Comparison of ENCODE assay signal across 8 mouse cellular contexts in genomic region chr2:13371072-13371796, GRCm38 (mm10).
DNase-seq lines count a peak whose midpoint lies in the region; ATAC-seq lines count a peak whose summit lies in the region.

No protein-coding gene starts in this region.

- H3K36me3 ChIP-seq in kidney, embryonic 15.5 days = no peaks in the 10 kb centered on the region
- no peaks in the 10 kb centered on the region for H3K36me3 ChIP-seq in embryonic facial prominence, embryonic 10.5 days (replicated peaks)
- no peaks in the 10 kb centered on the region for H3K36me3 ChIP-seq in intestine, embryonic 14.5 days (ENCODE audit: control insufficient read depth, insufficient read depth, low read length)
- no peaks in the 10 kb centered on the region for H3K36me3 ChIP-seq in neural tube, embryonic 13.5 days

- no peaks in the 10 kb centered on the region for H3K9me3 ChIP-seq in kidney, embryonic 15.5 days (replicated peaks)
- no peaks in the 10 kb centered on the region for H3K9me3 ChIP-seq in embryonic facial prominence, embryonic 10.5 days
- no peaks in the 10 kb centered on the region for H3K9me3 ChIP-seq in intestine, embryonic 14.5 days (ENCODE audit: control insufficient read depth, low read length)
- no peaks in the 10 kb centered on the region for H3K9me3 ChIP-seq in neural tube, embryonic 13.5 days

- peaks cover 24% of the 10 kb centered on the region for H3K4me1 ChIP-seq in kidney, embryonic 15.5 days
- H3K4me1 ChIP-seq in embryonic facial prominence, embryonic 10.5 days = peaks cover 31% of the 10 kb centered on the region
- H3K4me1 ChIP-seq in intestine, embryonic 14.5 days (replicated peaks; ENCODE audit: control insufficient read depth, insufficient read depth, low read length) = peaks cover 10% of the 10 kb centered on the region
- H3K4me1 ChIP-seq in neural tube, embryonic 13.5 days (replicated peaks) = peaks cover 29% of the 10 kb centered on the region

- no peaks in the 10 kb centered on the region for H3K27me3 ChIP-seq in kidney, embryonic 15.5 days
- H3K27me3 ChIP-seq in embryonic facial prominence, embryonic 10.5 days (replicated peaks; ENCODE audit: low read depth, poor library complexity, severe bottlenecking) = no peaks in the 10 kb centered on the region
- H3K27me3 ChIP-seq in intestine, embryonic 14.5 days (replicated peaks; ENCODE audit: control insufficient read depth, insufficient read depth, low read length) = no peaks in the 10 kb centered on the region
- no peaks in the 10 kb centered on the region for H3K27me3 ChIP-seq in neural tube, embryonic 13.5 days

- no peak overlapping the region for H3K9ac ChIP-seq in kidney, embryonic 15.5 days
- H3K9ac ChIP-seq in intestine, embryonic 14.5 days (ENCODE audit: low read length) = no peak overlapping the region
- 0 out of 2 replicates have a peak overlapping the region, but pooled peaks have one; percentile 17 for H3K9ac ChIP-seq in neural tube, embryonic 13.5 days

- H3K4me3 ChIP-seq in kidney, embryonic 15.5 days (replicated peaks) = no peak overlapping the region
- no peak overlapping the region for H3K4me3 ChIP-seq in embryonic facial prominence, embryonic 10.5 days
- no peak overlapping the region for H3K4me3 ChIP-seq in intestine, embryonic 14.5 days (ENCODE audit: low read depth, low read length)
- H3K4me3 ChIP-seq in neural tube, embryonic 13.5 days = no peak overlapping the region

- H3K4me2 ChIP-seq in kidney, embryonic 15.5 days = no peak overlapping the region
- H3K4me2 ChIP-seq in intestine, embryonic 14.5 days (ENCODE audit: low read length) = peak overlapping the region; percentile 18; the same call in 1 of the 2 replicates
- H3K4me2 ChIP-seq in neural tube, embryonic 13.5 days = no peak overlapping the region

- no peak for DNase-seq in kidney, postnatal 14 days
- no peak for DNase-seq in embryonic facial prominence, embryonic 10.5 days (ENCODE audit: low spot score)
- DNase-seq in intestine, embryonic 14.5 days (ENCODE audit: low spot score) = no peak
- no peak for DNase-seq in left cerebral cortex, postnatal 25 days (ENCODE audit: low spot score in 2 of 2)
- no peak for DNase-seq in thymus, postnatal 25 days
- no peak for DNase-seq in urinary bladder, postnatal 10 days (ENCODE audit: low spot score)

- intact Hi-C loops in left cerebral cortex, postnatal 25 days (cut with DNase I) = no loop called here

- 42% methylated on average over 10 of the region's 10 CpGs for WGBS in kidney, embryonic 15.5 days
- 54% methylated on average over 10 of the region's 10 CpGs for WGBS in embryonic facial prominence, embryonic 10.5 days
- 39% methylated on average over 10 of the region's 10 CpGs for WGBS in intestine, embryonic 14.5 days
- WGBS in neural tube, embryonic 13.5 days = 59% methylated on average over 10 of the region's 10 CpGs

- ATAC-seq in kidney, embryonic 15.5 days (replicated peaks; ENCODE audit: low FRiP score) = no peak
- 0 out of 2 replicates have a peak, but pooled peaks have one; percentile 8 for ATAC-seq in intestine, embryonic 14.5 days (replicated peaks; ENCODE audit: low FRiP score, low TSS enrichment, low read depth)
- no peak for ATAC-seq in neural tube, embryonic 13.5 days (ENCODE audit: low read depth)

- H3K27ac ChIP-seq in kidney, embryonic 15.5 days = peak overlapping the region; percentile 94
- peak overlapping the region; percentile 87 for H3K27ac ChIP-seq in embryonic facial prominence, embryonic 10.5 days (replicated peaks)
- peak overlapping the region; percentile 91 for H3K27ac ChIP-seq in intestine, embryonic 14.5 days (ENCODE audit: low read depth)
- H3K27ac ChIP-seq in neural tube, embryonic 13.5 days (replicated peaks) = peak overlapping the region; percentile 80
